Mouse (Mus musculus) lung, postnatal 0 days (tissue): Measurements from ENCODE around the gene Prr14. TPM values are rescaled to one million over a fixed set of nuclear protein-coding genes. Genes with fewer than 3 reads are reported as not detected.

ENCODE experiments used
- ATAC-seq: fragments of 200-750 bp; cut with Nextera tagmentation; 2 replicates; pipeline ENCODE4 v1.8.0; 2017; ENCODE audit warnings: moderate library complexity
- DNase-seq: peaks from one replicate; pipeline ENCODE4 v3.0.0-alpha.2; 2016; ENCODE audit warnings: low spot score
- H3K27ac ChIP-seq: fragments of 300-500 bp; sonication (generic); 2 replicates; pipeline ENCODE4 v1.5.1; 2014; ENCODE audit warnings: antibody characterized with exemption, mild to moderate bottlenecking, low read length, mixed read lengths
- H3K27me3 ChIP-seq: fragments of 300-500 bp; sonication (generic); replicated peaks from 2 replicates; pipeline ENCODE4 v1.6.1; 2014; ENCODE audit warnings: low read length, mixed read lengths; ENCODE audit not compliant: insufficient read depth
- H3K36me3 ChIP-seq: fragments of 300-500 bp; sonication (generic); 2 replicates; pipeline ENCODE4 v1.6.1; 2014; ENCODE audit warnings: low read length, mixed read lengths; ENCODE audit not compliant: insufficient read depth
- H3K4me1 ChIP-seq: fragments of 300-500 bp; sonication (generic); 2 replicates; pipeline ENCODE4 v1.6.1; 2014; ENCODE audit warnings: antibody characterized with exemption, low read depth, low read length, mixed read lengths; ENCODE audit not compliant: insufficient read depth
- H3K4me2 ChIP-seq: fragments of 300-500 bp; sonication (generic); replicated peaks from 2 replicates; pipeline ENCODE4 v1.6.1; 2014; ENCODE audit warnings: low read depth, mild to moderate bottlenecking, low read length, moderate library complexity, mixed read lengths
- H3K4me3 ChIP-seq: fragments of 300-500 bp; sonication (generic); 2 replicates; pipeline ENCODE4 v1.5.1; 2014; ENCODE audit warnings: low read depth, low read length
- H3K9ac ChIP-seq: fragments of 300-500 bp; sonication (generic); replicated peaks from 2 replicates; pipeline ENCODE4 v1.6.1; 2014; ENCODE audit warnings: low read depth, mild to moderate bottlenecking
- H3K9me3 ChIP-seq: fragments of 300-500 bp; sonication (generic); 2 replicates; pipeline ENCODE4 v1.6.1; 2016; ENCODE audit warnings: low read length, mixed read lengths
- CTCF ChIP-seq: IDR thresholded peaks from 2 replicates; pipeline ENCODE4 v1.5.1; 2016; ENCODE audit warnings: antibody characterized with exemption, mild to moderate bottlenecking
- EP300 ChIP-seq: IDR thresholded peaks from 2 replicates; pipeline ENCODE4 v1.6.1; 2016; ENCODE audit warnings: antibody characterized with exemption, mild to moderate bottlenecking, control low read depth
- WGBS: fragments of 180-500 bp; shearing (Covaris S2); extraction: QIAGEN DNeasy Blood & Tissue Kit; methylation state at CpG from one replicate; pipeline ENCODE4 v1.1.7; 2014; 5-methylcytosine and 5-hydroxymethylcytosine counted together
- microRNA-seq: library from miRNA; unstranded; fragments of <30 nt; microRNA quantifications from one replicate; pipeline ENCODE4, GENCODE M21; 2016
- polyA plus RNA-seq: library from polyadenylated mRNA; unstranded; fragments of >200 nt; fragmentation: Nextera tagmentation; extraction: Ambion mirVana; gene quantifications from 2 replicates; pipeline ENCODE4 v1.2.1, GENCODE M21; 2015

Gene Prr14
- polyA plus RNA-seq, 1 experiment from 2014 or later, result 37.6 TPM

GRCm38 (mm10) chr7:127519284-127519683 is 59.9 kb downstream of the Prr14 start, which contains the start of gene Gm42715:
Gene Gm42715 (plus strand): TSS chr7:127519584.
- Histone ChIP-seq H3K4me3 (no peak within 1 kb of the TSS), H3K9ac (no peak within 1 kb of the TSS), H3K36me3 (peaks cover 43% of the 10 kb centered on the region), H3K27ac (no peak within 1 kb of the TSS), H3K4me1 (no peaks in the 10 kb centered on the region), H3K4me2 (no peak within 1 kb of the TSS), H3K27me3 (no peaks in the 10 kb centered on the region), H3K9me3 (no peaks in the 10 kb centered on the region)
- TF ChIP-seq EP300 (no peak), CTCF (no peak)
- ATAC-seq (no peak), DNase-seq (no peak)
- 90% methylated on average over 3 of the region's 3 CpGs for WGBS

Small RNA genes lying within 50 kb of the gene (microRNA-seq; reads per million reads assigned to microRNA genes)
- gene Gm47278 (not detected), gene Mir7060 (not detected)

Other genes starting within 250 kb of the Prr14 start
- gene Zfp553, start 226.6 kb upstream of the Prr14 start, polyA plus RNA-seq, result 15.5 and 15.7 TPM in 2 replicates
- gene Sept1, start 226.5 kb upstream of the Prr14 start, polyA plus RNA-seq, result 13.0 TPM in 2 replicates
- 34.9 and 36.9 TPM in 2 replicates for gene Zfp771, start 215.3 kb upstream of the Prr14 start, polyA plus RNA-seq
- 35.7 and 36.4 TPM in 2 replicates for gene Dctpp1, start 198.9 kb upstream of the Prr14 start, polyA plus RNA-seq
- gene Sephs2, start 185.6 kb upstream of the Prr14 start, polyA plus RNA-seq, result 59.4 and 66.9 TPM in 2 replicates
- gene Itgal, start 163.4 kb upstream of the Prr14 start, polyA plus RNA-seq, result 3.7 and 3.8 TPM in 2 replicates
- 12.5 and 12.8 TPM in 2 replicates for gene Zfp768, start 114.0 kb upstream of the Prr14 start, polyA plus RNA-seq
- 7.3 and 7.9 TPM in 2 replicates for gene Zfp747, start 83.6 kb upstream of the Prr14 start, polyA plus RNA-seq
- 4.7 and 5.4 TPM in 2 replicates for gene 9130019O22Rik, start 72.4 kb upstream of the Prr14 start, polyA plus RNA-seq
- gene E430018J23Rik, start 66.0 kb upstream of the Prr14 start, polyA plus RNA-seq, result 3.7 and 4.6 TPM in 2 replicates
- 6.0 and 6.7 TPM in 2 replicates for gene Zfp764, start 52.8 kb upstream of the Prr14 start, polyA plus RNA-seq
- 27.4 and 28.9 TPM in 2 replicates for gene Zfp688, start 37.5 kb upstream of the Prr14 start, polyA plus RNA-seq
- 2.6 and 3.5 TPM in 2 replicates for gene Zfp689, start 10.5 kb upstream of the Prr14 start, polyA plus RNA-seq
- gene Fbrs, start 19.6 kb downstream of the Prr14 start, polyA plus RNA-seq, result 9.9 and 11.1 TPM in 2 replicates
- 19.2 and 19.3 TPM in 2 replicates for gene Srcap, start 52.4 kb downstream of the Prr14 start, polyA plus RNA-seq
- gene Gm42715, start 60.0 kb downstream of the Prr14 start, polyA plus RNA-seq, result 9.3 and 10.3 TPM in 2 replicates
- 5.4 and 6.1 TPM in 2 replicates for gene Tmem265, start 101.8 kb downstream of the Prr14 start, polyA plus RNA-seq
- 31.7 and 34.4 TPM in 2 replicates for gene Phkg2, start 113.7 kb downstream of the Prr14 start, polyA plus RNA-seq
- 28.8 and 29.5 TPM in 2 replicates for gene Ccdc189, start 129.0 kb downstream of the Prr14 start, polyA plus RNA-seq
- gene Rnf40, start 129.2 kb downstream of the Prr14 start, polyA plus RNA-seq, result 25.9 and 27.1 TPM in 2 replicates
- gene Zfp629, start 156.2 kb downstream of the Prr14 start, polyA plus RNA-seq, result 5.2 and 6.0 TPM in 2 replicates
- 34.1 TPM in 2 replicates for gene Bcl7c, start 249.3 kb downstream of the Prr14 start, polyA plus RNA-seq